Mouse (Mus musculus) neutrophil, adult 5-6 weeks (primary cell): ENCODE results near the gene Cdh26. TPM values are rescaled to one million over a fixed set of nuclear protein-coding genes. Genes with fewer than 3 reads are reported as not detected.

Experiments
- ATAC-seq: fragments of 151-379, 151-347 bp; 2 replicates; pipeline ENCODE4 v1.8.0; 2017; ENCODE audit warnings: mild to moderate bottlenecking, moderate TSS enrichment; ENCODE audit not compliant: insufficient number of reproducible peaks, poor library complexity, low FRiP score, severe bottlenecking; ENCODE audit errors: extremely low read depth
- total RNA-seq: library from RNA; stranded (forward); fragments of 200-1000 nt; gene quantifications from 2 replicates; pipeline ENCODE4 v1.2.3, GENCODE M21; 2017

Gene Cdh26
- total RNA-seq, 1 experiment from 2014 or later, result not detected

DNA sequence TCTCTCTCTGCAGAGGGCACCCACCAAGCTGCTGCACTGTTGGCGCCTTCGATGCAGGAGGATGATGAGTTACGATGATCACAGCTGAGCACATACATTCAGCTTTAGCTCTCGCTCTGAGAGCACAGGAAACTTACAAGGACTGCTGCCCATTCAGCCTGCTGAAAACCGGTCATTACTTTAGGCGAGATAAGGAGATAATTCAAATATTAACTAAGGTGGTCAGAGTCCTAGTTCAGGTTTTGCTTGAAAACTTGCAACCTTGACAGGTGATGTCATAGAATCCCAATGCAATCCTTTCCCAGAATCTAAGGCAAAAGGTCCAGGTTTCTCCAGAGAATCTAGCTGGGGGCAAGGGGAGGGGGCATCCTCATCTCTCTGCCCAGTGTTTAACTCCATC is 905 bp upstream of the Cdh26 start:
- no peak for ATAC-seq

DNA sequence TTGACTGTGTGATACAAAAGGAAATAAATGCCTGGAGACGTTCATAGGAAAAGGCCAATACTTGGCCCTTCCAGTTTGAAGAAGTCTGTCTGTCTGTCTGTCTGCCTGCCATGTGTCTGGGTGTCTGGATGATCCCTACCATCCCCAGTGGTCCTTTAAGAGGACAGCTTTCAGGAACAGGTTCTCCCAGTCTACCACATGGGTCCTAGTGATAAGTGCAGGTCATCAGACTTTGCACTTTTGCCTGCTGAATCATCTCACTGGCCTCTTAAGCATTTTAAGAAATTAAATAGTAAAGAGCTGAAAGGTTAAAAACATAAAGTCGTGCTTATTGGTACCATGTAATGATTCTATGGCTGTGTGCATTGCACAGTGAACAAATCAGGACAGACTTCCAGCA is 3.2 kb downstream of the Cdh26 start:
- no peak for ATAC-seq

- no peak for ATAC-seq
Measured at GRCm38 (mm10) chr2:178433903-178434302, 3.6 kb downstream of the Cdh26 start.

GRCm38 (mm10) chr2:178437311-178437710 is 7.0 kb downstream of the Cdh26 start:
- ATAC-seq, result no peak

GRCm38 (mm10) chr2:178449386-178449785 is 19.1 kb downstream of the Cdh26 start:
- ATAC-seq, result no peak

- ATAC-seq, result no peak
Measured at GRCm38 (mm10) chr2:178450236-178450635, 19.9 kb downstream of the Cdh26 start.

DNA sequence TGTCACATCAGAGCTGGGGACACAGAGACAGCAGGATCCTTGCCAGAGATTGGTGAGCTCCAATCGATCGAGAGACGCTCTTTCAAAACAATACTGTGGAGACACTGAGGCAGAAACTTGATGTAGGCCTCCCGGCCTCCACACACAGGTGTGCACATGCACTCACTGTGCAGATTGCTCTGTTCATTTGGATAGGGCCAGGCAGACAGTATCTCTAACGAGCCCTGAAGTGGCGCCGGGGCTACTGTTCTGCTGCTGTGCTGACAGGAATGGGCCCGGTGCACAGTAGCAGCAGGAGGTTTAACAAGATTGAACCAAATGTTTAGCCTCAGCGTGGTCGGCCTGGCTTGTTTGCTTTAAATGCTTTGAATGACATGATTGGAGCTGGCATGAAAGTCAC is 20.6 kb downstream of the Cdh26 start:
- ATAC-seq, result no peak

DNA sequence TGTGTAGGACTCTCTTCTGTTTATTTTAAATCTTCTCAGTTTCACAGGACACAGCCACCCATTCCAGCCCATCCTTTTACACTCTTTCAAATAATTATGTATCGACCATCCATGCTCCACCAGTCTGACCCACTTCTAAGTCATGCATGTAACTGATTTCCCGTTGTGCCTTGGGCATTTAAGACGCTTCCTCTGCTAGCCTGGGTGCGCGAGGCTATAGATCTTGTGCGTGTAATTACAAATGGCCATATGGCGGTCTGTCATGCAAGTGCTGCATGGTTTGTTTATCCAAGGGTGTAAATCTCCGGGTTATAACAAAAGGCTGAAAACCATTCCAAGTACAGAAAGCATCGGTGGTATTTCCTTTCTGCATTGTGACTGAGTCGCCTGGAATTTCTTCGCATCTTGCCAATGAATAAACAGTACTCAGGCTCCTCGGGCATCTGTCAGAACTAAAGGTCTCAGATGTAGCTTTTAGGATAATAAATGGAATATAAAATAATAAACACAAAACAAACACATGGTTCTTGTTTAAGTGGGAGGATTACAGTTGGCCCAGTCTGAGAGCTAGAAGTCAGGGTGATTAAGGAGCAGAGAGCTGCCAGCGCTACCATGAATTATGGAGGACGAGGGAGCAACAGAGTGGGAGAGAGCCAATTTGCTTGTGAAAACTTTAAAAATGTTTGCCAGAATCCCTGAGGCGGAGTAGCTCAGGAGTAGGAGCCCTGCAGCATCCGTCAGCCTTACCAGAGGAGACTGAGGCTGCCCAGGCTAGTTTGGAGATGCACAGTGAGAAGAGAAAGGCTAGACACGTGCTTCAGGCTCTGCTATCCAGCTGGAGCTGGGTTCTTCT is 24.6 kb downstream of the Cdh26 start:
- ATAC-seq, result no peak

DNA sequence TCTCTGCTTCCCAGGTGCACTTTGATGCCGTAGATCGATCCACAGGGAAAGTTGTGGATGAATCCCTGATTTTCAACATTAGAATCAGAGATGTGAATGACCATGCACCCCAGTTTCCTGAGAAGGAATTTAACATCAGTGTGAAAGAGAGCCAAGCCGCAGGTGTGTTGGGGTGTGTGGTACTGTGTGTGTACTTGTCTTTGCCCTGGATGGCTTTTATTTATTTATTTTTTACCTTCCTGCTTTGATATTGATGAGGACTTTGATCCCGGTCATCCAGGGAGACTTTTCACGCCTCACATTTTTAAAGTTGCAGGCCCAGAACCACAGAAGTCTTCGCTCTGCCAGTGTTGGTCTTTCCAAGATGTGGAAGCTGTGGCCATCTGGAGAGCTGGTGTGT is 27.1 kb downstream of the Cdh26 start:
- no peak for ATAC-seq

- no peak for ATAC-seq
Measured at GRCm38 (mm10) chr2:178460353-178460752, 30.0 kb downstream of the Cdh26 start.

- no peak for ATAC-seq
Measured at GRCm38 (mm10) chr2:178471546-178472480, 41.5 kb downstream of the Cdh26 start.

DNA sequence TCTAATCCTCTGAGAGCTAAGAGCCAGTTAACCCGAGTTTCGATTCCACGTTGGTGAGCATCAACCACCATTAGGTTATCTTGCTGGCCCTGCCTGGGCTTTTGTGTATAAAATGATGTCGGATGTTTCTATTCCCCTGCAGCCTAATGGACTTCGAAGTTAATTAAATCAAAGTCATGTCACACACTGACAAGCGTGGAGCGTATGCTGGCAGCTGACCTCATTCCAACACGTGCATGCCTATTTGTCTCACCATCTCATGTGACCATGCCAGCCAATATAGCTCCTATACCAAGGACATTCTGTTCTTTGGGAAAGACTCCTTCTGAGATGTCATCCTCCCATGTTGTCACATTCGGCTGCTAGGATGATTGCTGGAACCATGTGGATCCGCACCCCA is 43.6 kb downstream of the Cdh26 start:
- ATAC-seq, result no peak

- no peak for ATAC-seq
Measured at GRCm38 (mm10) chr2:178477228-178477627, 46.9 kb downstream of the Cdh26 start.

DNA sequence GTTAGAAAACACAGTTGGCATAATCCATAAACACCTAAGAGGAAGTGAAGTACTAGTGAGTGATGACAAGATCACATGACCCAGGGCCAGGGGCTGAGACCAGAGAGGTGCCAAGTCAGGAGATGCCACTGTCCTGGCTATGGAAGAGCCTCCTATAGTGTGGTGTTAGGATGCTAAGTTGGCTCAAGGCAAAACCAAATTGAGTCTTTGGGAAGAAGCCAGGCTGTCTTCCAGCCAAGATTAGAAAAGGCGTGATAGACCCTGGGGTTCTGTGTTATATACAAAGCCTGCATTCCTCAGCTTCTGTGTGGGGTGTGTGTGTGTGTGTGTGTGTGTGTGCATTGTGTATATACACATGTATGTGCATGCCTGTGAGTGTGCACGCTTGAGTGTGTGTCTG is 48.7 kb downstream of the Cdh26 start:
- no peak for ATAC-seq

GRCm38 (mm10) chr2:178480932-178481331 is 50.6 kb downstream of the Cdh26 start:
- ATAC-seq, result no peak

- no peak for ATAC-seq
Measured at GRCm38 (mm10) chr2:178483462-178483861, 53.1 kb downstream of the Cdh26 start.

GRCm38 (mm10) chr2:178488276-178488675 is 57.9 kb downstream of the Cdh26 start:
- ATAC-seq, result no peak

GRCm38 (mm10) chr2:178490245-178490920 is 60.1 kb downstream of the Cdh26 start:
- no peak for ATAC-seq

DNA sequence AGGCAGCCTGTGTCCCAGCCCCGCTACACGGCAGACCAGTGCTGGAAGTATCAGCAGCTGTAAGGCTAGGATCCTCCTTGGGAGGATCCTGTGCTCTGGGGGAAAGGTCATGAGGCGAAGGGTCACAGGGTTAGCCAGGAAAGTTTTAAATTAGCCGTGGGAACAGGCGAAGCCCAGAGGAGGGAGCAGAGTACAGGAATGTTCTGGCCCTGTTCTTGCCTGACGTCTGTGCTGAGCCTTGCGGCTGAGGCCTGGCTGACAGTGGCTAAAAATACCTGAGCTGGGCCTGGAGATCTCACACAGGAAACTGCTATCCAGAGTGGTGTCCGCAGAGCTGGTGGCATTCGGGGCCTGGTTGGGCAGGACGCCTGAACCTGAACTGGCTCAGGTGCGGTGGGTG is 63.7 kb downstream of the Cdh26 start:
- no peak for ATAC-seq
